Mouse (Mus musculus) lung, postnatal 25 days (tissue): ENCODE measurements around the gene Ccdc187.
A peak's percentile ranks its signal among the peaks of the same experiment; 100 is the strongest.

Experiments
- DNase-seq: peaks from one replicate; pipeline ENCODE4 v3.0.0; 2022; ENCODE audit warnings: low spot score

The Ccdc187 gene

DNA sequence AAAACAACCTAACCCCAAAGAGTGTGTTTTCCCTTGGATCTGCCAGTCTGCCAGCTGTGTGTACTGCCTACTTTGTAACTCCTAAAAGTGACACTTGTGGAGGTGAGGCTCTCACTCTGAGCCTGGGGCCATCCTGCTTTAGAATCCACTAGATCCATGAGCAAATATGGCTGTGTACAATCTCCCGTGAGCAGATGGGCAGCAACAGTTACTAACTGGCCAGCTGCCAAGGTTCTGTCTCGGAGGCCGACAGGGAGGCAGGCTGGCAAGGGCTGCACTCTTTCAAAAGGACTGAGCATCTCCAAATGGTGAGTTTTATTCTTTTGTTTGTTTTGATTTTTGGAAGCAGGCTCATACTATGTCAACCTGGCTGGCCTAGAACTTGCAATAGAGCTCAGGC, 79.8 kb downstream of the Ccdc187 start:
- DNase-seq, result no peak

DNA sequence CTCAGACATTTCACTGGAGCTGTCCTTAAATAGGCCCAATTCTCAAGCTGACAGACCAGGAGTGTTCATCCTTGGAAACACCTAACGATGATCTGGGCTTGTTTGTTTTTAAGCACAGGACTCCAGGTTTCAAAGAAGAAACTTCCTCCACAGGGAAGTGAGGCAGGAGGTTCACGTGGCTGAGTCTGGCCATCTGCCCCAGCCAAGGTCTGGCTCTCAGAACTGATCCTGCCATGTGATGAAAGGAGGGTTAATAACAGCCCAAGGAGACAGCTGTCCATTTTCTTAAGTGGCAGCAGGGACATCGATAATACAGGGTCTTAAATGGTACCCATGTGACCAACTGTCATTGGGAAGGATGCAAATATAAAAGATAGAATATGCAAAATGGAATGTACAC, 84.8 kb downstream of the Ccdc187 start:
- DNase-seq, result no peak

DNA sequence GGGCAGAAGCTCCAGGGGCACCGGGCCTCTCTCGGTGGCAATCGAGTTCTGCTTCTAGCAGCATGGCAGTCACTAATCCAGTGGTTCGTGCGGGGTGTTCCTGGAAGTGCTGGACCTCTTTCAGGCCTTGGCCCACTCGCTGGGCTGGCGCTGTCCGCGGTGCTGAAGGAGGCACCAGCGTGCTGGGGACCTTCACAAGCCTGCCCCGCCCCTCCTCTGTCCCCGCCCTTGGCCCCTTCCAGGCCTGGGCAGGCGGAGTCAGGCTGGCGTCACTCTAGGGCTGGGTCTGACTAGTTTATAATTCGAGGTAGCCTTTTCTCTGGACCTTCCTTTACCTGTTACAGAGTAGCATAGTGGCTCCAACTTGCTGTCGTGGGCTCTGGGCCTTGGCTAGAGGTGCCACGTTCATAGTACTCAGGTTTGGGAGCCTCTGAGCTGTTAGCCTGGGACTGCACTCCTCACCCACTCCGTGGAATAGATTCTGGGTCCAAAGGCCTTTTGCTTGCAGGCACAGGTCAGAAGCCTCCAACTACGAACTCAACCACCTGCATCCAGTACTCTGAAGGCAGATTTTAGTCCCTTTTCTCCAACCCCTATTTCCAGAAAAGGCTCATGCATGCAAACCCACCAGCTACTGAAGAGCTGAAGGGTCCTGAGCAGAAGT, 86.1 kb downstream of the Ccdc187 start, which contains the start of gene Lhx3:
Gene Lhx3, minus strand, starts transcription at position 164 of the 664 bp plus-strand sequence.
- DNase-seq, result peak; percentile 78

DNA sequence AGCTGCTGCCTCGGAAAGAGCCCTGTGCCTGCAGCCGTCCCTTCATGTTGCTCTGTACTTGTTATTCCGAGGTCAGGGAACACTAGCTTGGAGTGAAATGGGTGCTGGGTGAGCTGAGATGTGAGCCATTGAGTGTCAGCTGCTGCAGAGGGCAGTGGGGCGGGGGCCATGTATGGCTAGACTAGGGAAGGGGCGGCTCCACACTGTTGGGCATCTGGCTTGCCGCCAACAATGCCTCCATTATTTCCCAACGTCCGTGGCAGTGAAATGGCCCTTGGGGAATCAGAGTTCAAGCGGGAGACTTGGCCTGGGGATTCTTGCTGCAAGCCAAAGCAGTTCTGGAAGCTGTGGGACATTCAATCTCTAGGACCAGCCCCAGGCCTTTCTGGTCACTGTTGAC, 86.8 kb downstream of the Ccdc187 start:
- no peak for DNase-seq

DNA sequence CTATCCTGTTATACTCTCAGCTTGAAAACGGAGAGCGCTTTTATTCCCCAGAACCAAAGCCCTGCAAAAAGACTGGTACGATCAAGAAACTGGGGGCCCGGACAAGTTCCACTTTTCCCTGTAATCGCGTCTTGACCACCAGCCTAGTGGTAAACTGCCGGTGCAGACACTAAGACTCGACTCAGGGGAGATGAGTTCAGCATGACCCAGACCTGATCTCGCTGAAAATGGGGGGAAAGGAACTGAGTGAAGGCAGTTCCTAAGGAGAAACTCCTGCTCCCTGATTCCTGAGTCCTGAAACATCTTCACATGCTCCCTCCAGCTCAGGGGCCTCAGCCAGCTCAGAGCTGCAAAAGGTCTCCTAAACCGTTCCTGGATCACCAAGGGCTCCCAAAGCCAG, 88.6 kb downstream of the Ccdc187 start:
- no peak for DNase-seq

DNA sequence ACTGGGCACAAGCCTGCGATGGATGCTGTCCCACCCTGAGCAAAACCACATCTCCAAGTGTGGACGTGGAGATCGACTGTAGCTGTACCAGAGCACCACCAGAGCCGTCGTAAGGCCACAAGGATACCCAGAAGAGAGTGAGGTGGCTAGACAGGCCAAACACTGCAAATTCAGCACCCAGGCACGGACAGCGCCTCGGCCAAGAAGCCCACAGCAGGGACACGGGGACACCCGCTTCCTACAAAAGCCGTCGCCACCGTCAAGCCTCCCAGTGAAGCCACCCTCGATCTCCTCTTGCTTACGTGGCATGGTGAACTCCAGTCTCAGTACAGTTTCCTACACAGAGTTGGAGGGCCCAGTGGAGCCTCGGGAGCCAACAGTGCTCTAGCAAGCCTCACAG, 89.2 kb downstream of the Ccdc187 start:
- DNase-seq, result no peak

DNA sequence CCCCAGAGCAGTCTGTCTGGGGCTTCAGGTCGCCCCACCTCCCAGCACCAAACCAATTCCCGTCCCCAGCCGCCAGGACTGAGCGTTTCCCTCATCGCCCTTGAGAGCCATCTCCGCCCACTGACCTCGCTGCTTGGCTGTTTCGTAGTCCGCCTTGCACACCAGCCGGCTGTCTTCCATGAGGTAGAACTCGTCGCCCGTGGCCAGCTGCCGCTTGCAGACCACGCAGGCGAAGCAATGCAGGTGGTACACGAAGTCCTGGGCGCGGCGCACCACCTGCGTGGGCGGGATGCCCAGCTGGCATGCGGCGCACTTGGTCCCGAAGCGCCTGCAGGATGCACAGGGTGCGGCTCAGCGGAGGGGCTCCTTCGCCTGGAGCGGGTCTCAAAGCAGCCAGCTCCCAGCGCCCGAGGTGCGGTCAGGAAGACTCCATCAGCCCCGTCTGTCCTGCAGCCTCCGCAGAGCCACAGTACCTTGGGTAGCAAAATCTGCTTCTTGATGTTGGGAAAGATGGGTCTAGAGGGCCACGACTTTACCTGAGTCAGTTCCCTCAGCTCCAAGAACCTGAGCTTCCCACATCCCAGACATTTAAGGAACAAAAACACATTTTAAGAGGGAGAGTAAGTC, 91.4 kb downstream of the Ccdc187 start:
- DNase-seq, result no peak

DNA sequence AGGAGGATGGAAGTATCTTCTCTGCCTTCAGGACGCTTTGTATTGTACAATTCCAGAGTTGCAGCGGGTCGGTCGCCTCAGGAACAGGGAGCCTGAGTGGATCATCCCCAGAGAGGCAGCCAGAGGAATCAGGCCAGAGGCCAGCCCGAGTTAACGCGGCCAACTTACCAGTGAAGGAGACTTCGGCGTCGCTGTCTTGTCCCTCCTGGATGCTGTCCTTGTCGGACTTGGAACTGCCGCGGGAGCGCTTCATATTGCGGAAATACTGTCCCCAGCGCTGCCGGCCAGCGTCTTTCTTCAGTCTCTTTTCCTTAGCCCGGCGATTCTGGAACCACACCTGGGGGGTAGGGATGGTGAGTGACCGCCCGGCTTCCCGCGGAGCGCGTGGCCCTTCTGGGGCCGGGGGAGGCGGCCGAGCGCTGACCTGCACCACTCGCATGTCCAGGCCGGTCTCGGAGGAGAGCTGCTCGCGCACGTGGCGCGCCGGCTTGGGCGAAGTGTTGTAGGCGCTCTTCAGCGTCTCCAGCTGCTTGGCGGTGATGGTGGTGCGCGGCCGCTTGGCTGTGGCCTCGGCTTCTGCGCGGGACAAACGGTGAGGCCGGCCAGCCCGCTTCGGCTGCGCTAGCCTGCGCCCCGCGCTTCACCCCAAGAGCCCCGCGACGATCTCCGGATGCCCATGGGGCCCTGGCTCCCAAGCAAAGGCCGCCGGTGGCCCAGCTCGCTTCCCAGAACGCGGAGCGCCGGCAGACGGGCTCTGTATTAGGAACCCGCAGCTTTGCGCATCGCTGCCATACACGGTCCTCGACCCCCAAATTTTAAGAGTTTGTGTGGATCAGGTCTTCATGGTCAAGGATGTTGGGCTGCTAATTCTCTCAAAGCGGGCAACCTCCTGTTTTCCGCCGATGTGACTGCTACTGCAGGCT, 92.2 kb downstream of the Ccdc187 start:
- no peak for DNase-seq

DNA sequence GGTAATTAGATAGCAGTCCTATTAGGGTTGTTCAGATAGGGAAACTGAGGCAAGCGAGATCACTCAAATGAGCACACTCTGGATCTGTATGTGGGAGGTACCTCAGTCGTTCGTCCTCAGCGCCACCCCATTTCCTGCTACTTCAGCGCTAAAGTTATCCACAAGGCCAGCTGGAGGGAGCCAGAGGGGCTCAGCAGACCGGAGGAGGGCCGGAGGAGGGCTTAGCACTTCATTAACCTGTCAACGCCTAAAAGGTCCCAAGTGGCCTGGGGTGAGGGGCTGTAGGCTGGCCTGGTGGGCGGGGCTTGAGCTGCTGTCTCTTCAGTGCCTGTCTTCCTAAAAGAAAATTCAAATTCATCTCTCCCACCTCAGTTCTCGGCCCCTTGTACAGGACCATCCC, 95.9 kb downstream of the Ccdc187 start:
- DNase-seq, result peak; percentile 7

DNA sequence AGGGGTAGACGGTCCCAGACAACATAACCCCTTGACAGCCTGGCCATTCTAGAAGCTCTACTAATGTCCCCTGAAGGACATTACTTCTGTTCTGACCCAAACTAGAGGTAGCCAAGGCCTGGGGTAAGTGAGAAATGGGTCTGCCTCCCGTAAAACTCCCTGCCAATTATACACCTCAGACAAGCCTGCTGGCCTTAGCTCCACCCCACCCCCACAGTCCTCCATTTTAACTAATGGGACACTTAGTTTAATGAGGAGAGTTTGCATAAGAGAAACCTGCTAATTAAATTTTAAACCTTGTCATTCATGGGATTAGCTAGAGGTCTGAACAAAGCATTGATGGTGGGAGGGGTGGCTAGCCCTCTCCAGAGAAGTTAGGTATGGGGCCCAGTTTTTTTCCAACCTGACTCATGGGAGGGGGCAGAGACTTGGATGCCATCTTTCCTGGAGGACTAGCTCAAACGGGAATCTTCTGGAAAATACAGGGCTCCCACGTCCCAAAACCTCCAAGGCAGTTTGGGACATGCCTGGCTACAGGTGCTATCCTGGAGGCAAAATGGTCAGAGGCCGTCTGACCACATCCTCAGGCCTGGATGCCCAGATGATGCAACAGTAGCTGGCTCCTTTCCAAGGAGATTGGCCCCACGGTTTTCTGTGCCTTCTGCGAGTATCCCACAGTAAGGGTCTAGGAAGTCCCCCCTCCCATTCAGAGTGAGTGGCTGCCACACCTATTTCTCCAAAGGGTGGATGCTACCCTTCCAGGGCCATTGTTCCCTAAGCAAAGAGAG, 99.6 kb downstream of the Ccdc187 start:
- DNase-seq, result no peak
